Mouse (Mus musculus) stomach, embryonic 15.5 days (tissue): ENCODE data around the gene Dennd5b. TPM values are rescaled to one million over a fixed set of nuclear protein-coding genes. Genes with fewer than 3 reads are reported as not detected.

ENCODE experiments used
- ATAC-seq: fragments of 200-750 bp; cut with Nextera tagmentation; 2 replicates; pipeline ENCODE4 v1.8.0; 2017; ENCODE audit warnings: low read depth, moderate number of reproducible peaks, moderate TSS enrichment; ENCODE audit not compliant: insufficient read depth, low FRiP score
- H3K27ac ChIP-seq: fragments of 300-500 bp; sonication (generic); 2 replicates; pipeline ENCODE4 v1.5.1; 2015; ENCODE audit warnings: mild to moderate bottlenecking, inconsistent platforms
- H3K27me3 ChIP-seq: fragments of 300-500 bp; sonication (generic); replicated peaks from 2 replicates; pipeline ENCODE4 v1.6.1; 2015; ENCODE audit warnings: inconsistent platforms
- H3K36me3 ChIP-seq: fragments of 300-500 bp; sonication (generic); 2 replicates; pipeline ENCODE4 v1.6.1; 2015; ENCODE audit warnings: inconsistent platforms
- H3K4me1 ChIP-seq: fragments of 300-500 bp; sonication (generic); 2 replicates; pipeline ENCODE4 v1.6.1; 2015; ENCODE audit warnings: inconsistent platforms
- H3K4me2 ChIP-seq: fragments of 300-500 bp; sonication (generic); 2 replicates; pipeline ENCODE4 v1.6.1; 2015; ENCODE audit warnings: mild to moderate bottlenecking, inconsistent platforms
- H3K4me3 ChIP-seq: fragments of 300-500 bp; sonication (generic); replicated peaks from 2 replicates; pipeline ENCODE4 v1.5.1; 2015; ENCODE audit warnings: inconsistent platforms
- H3K9ac ChIP-seq: fragments of 300-500 bp; sonication (generic); 2 replicates; pipeline ENCODE4 v1.6.1; 2015; ENCODE audit warnings: inconsistent platforms
- H3K9me3 ChIP-seq: fragments of 300-500 bp; sonication (generic); 2 replicates; pipeline ENCODE4 v1.6.1; 2016; ENCODE audit warnings: inconsistent platforms
- WGBS: fragments of 180-500 bp; shearing (Covaris S2); methylation state at CpG from one replicate; pipeline ENCODE4 v1.1.7; 2015; 5-methylcytosine and 5-hydroxymethylcytosine counted together
- polyA plus RNA-seq: library from polyadenylated mRNA; unstranded; fragments of >200 nt; fragmentation: Nextera tagmentation; extraction: Ambion mirVana; gene quantifications from 2 replicates; pipeline ENCODE4 v1.2.1, GENCODE M21; 2015

Dennd5b gene
- polyA plus RNA-seq, result 5.8 TPM in 2 replicates

DNA sequence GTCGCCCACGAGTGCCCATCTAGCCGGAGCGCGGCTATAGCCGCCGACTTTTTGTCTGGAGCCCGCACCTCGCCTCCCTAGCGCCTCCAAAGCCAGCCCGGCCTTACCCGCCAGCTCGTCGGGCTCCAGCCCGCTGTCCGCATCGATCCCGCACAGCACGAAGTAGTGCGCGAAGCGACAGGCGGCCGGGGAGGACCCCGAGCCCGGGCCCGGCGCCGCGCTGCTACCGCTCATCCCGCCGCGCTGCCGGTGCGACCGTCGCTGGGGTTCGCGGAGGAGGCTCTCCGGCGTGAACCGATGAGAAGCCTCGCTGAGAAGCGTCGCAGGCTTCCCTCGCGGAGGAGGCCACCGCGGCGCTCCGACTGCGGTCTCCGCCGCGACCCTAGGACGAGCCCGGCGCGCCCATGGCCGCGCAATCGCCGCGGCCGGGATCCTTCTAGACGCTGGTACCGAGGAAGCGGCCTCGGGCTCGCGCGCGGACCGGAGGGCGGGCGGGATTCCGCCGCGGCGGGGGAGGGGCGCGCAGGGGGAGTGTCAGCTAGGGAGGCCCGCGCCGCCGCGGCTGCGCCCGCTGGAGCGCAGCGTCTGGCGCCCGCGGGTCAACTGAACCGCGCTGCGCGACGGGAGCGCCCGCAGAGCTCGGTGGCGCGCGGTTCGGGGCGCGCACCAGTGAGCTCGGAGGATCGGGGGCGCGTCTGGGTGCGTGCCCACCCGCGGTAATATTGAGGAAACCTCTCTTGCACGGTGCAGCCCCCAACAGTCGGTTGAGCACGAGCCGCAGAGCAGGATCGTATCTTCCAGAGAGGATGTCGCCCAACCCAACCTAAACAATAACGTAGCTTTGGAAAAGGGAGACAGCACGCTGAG, at the start of gene Dennd5b:
TSS of gene Dennd5b (minus strand) at position 605 of the 867 bp plus-strand sequence.
- Histone ChIP-seq H3K4me2 (peak within 1 kb of the TSS; percentile 86), H3K9ac (peak within 1 kb of the TSS; percentile 87), H3K9me3 (no peaks in the 10 kb centered on the region), H3K27ac (peak within 1 kb of the TSS; percentile 91), H3K36me3 (no peaks in the 10 kb centered on the region), H3K4me3 (peak within 1 kb of the TSS; percentile 82), H3K4me1 (no peaks in the 10 kb centered on the region), H3K27me3 (no peaks in the 10 kb centered on the region)
- peak; percentile 90 for ATAC-seq
- WGBS, result under 1% methylated on average over 114 of the region's 124 CpGs

DNA sequence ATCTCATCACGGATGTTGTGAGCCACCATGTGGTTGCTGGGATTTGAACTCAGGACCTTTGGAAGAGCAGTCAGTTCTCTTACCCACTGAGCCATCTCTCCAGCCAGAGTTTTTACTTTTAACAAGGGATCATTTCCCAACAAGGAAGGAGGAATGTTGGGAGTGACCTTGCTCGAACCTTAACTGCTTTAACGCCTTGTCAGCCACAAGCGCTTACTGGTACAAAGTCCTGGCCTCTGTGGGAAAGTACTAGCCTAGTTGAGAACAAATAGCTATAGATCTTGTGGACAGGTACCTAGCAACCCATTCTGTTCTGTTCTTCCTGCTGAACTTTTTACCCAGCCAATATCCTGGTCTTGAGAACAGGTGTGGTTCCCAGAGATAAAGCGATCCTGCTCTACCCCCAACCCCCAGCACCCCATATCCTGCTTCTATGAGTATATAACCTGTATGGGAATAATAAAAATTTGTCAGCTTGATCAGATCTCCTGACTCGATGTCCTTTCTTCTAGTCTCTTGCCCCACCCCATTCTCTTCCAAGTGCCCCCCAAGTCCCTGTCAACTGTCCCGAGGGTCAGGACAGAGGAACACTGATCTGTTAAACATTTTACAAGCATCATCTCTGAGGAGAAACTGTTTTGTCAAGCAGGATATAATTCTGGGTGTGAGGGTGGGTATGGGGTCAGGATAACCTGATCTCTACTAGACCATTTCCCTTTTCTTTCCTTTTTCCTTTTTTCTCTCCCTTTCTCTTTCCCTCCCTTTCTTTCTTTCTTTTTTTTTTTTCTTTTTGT, 47.2 kb upstream of the Dennd5b start:
- no peak overlapping the region for H3K4me3 ChIP-seq
- 47% methylated on average over 7 of the region's 7 CpGs for WGBS
- no peaks in the 10 kb centered on the region for H3K9me3 ChIP-seq
- peaks cover 13% of the 10 kb centered on the region for H3K36me3 ChIP-seq
- ATAC-seq, result peak; percentile 88
- no peaks in the 10 kb centered on the region for H3K4me1 ChIP-seq
- no peak overlapping the region for H3K4me2 ChIP-seq
- peak overlapping the region; percentile 55; the same call in 1 of the 2 replicates for H3K27ac ChIP-seq
- H3K9ac ChIP-seq, result no peak overlapping the region
- H3K27me3 ChIP-seq, result no peaks in the 10 kb centered on the region

- ATAC-seq, result no peak
These were observed 43.7 kb upstream of the Dennd5b start for GRCm38 (mm10) chr6:149145143-149145542.

GRCm38 (mm10) chr6:149141393-149142173, 40.1 kb upstream of the Dennd5b start:
- Histone ChIP-seq H3K36me3 (peaks cover 13% of the 10 kb centered on the region), H3K4me1 (no peaks in the 10 kb centered on the region), H3K9ac (peak overlapping the region; percentile 50), H3K27ac (peak overlapping the region; percentile 71), H3K27me3 (no peaks in the 10 kb centered on the region), H3K4me3 (peak overlapping the region; percentile 55), H3K4me2 (peak overlapping the region; percentile 63), H3K9me3 (no peaks in the 10 kb centered on the region)
- 5% methylated on average over 36 of the region's 36 CpGs for WGBS
- ATAC-seq, result peak; percentile 96

More at GRCm38 (mm10) chr6:149145143-149145542, 43.7 kb upstream of the Dennd5b start:
- no peaks in the 10 kb centered on the region for H3K9me3 ChIP-seq
- H3K27ac ChIP-seq, result no peak overlapping the region
- 91% methylated on average over 1 of the region's 1 CpGs for WGBS
- H3K36me3 ChIP-seq, result peaks cover 13% of the 10 kb centered on the region
- no peaks in the 10 kb centered on the region for H3K27me3 ChIP-seq
- no peak overlapping the region for H3K9ac ChIP-seq
- H3K4me3 ChIP-seq, result no peak overlapping the region
- H3K4me2 ChIP-seq, result no peak overlapping the region
- H3K4me1 ChIP-seq, result no peaks in the 10 kb centered on the region

GRCm38 (mm10) chr6:149139471-149139870, 38.0 kb upstream of the Dennd5b start, which contains the start of gene Etfbkmt:
Etfbkmt (plus strand) TSS chr6:149139849.
- Histone ChIP-seq H3K4me3 (no peak within 1 kb of the TSS), H3K27ac (no peak within 1 kb of the TSS), H3K36me3 (peaks cover 5% of the 10 kb centered on the region), H3K4me1 (no peaks in the 10 kb centered on the region), H3K9me3 (no peaks in the 10 kb centered on the region), H3K4me2 (no peak within 1 kb of the TSS), H3K27me3 (no peaks in the 10 kb centered on the region), H3K9ac (no peak within 1 kb of the TSS)
- WGBS, result 73% methylated on average over 1 of the region's 1 CpGs
- no peak for ATAC-seq

DNA sequence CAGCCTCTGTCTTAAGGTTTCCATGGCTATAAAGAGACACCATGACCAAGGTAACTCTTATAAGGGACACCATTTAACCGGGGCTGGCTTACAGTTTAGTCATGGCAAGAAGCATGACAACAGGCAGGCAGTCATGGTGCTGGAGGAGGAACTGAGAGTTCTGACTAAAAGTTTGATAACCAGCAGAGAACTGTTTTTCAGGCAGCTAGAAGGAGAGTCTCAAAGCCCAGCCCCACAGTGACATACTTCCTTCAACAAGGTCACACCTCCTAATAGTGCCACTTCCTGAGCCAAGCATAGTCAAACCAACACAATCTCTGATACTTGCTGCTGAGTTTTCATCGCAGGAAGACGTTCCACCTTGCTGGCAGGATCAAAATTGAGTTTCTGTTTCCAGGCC, 37.5 kb upstream of the Dennd5b start:
- no peak overlapping the region for H3K9ac ChIP-seq
- H3K27me3 ChIP-seq, result no peaks in the 10 kb centered on the region
- no peaks in the 10 kb centered on the region for H3K4me1 ChIP-seq
- H3K9me3 ChIP-seq, result no peaks in the 10 kb centered on the region
- no peak overlapping the region for H3K4me3 ChIP-seq
- ATAC-seq, result no peak
- no peak overlapping the region for H3K27ac ChIP-seq
- no peak overlapping the region for H3K4me2 ChIP-seq
- 0 out of 2 replicates have a peak, but pooled peaks cover under 1% of the 10 kb centered on the region for H3K36me3 ChIP-seq
- WGBS, result 90% methylated on average over 3 of the region's 3 CpGs

- Histone ChIP-seq H3K4me2 (no peak overlapping the region), H3K4me3 (no peak overlapping the region), H3K4me1 (no peaks in the 10 kb centered on the region), H3K27me3 (no peaks in the 10 kb centered on the region), H3K27ac (no peak overlapping the region), H3K9ac (no peak overlapping the region), H3K9me3 (no peaks in the 10 kb centered on the region), H3K36me3 (no peaks in the 10 kb centered on the region)
- 58% methylated on average over 2 of the region's 2 CpGs for WGBS
- ATAC-seq, result no peak
These were observed 36.5 kb upstream of the Dennd5b start for GRCm38 (mm10) chr6:149137936-149138335.

GRCm38 (mm10) chr6:149135631-149136030, 34.2 kb upstream of the Dennd5b start:
- H3K36me3 ChIP-seq, result no peaks in the 10 kb centered on the region
- ATAC-seq, result no peak
- H3K4me1 ChIP-seq, result no peaks in the 10 kb centered on the region
- H3K4me2 ChIP-seq, result no peak overlapping the region
- no peaks in the 10 kb centered on the region for H3K9me3 ChIP-seq
- H3K27ac ChIP-seq, result no peak overlapping the region
- H3K27me3 ChIP-seq, result no peaks in the 10 kb centered on the region
- H3K9ac ChIP-seq, result no peak overlapping the region
- 64% methylated on average over 6 of the region's 6 CpGs for WGBS
- no peak overlapping the region for H3K4me3 ChIP-seq

- Histone ChIP-seq H3K36me3 (no peaks in the 10 kb centered on the region), H3K27me3 (no peaks in the 10 kb centered on the region), H3K9me3 (no peaks in the 10 kb centered on the region), H3K4me1 (no peaks in the 10 kb centered on the region), H3K9ac (no peak overlapping the region), H3K4me3 (no peak overlapping the region), H3K27ac (no peak overlapping the region), H3K4me2 (no peak overlapping the region)
- no peak; the same call in 1 of the 2 replicates for ATAC-seq
- 25% methylated on average over 5 of the region's 5 CpGs for WGBS
These were observed 33.1 kb upstream of the Dennd5b start for GRCm38 (mm10) chr6:149134391-149135150.

GRCm38 (mm10) chr6:149132311-149133077, 31.0 kb upstream of the Dennd5b start:
- H3K36me3 ChIP-seq, result no peaks in the 10 kb centered on the region

More at GRCm38 (mm10) chr6:149132311-149133077, 31.0 kb upstream of the Dennd5b start:
- H3K9me3 ChIP-seq, result no peaks in the 10 kb centered on the region
- no peak overlapping the region for H3K9ac ChIP-seq
- no peak overlapping the region for H3K4me2 ChIP-seq
- H3K27ac ChIP-seq, result no peak overlapping the region
- no peaks in the 10 kb centered on the region for H3K27me3 ChIP-seq
- no peak overlapping the region for H3K4me3 ChIP-seq
- no peak; the same call in 1 of the 2 replicates for ATAC-seq
- no peaks in the 10 kb centered on the region for H3K4me1 ChIP-seq
- 28% methylated on average over 5 of the region's 5 CpGs for WGBS
